Mouse (Mus musculus): ENCODE measurements around the gene Arf3. TPM values are rescaled to one million over a fixed set of nuclear protein-coding genes. Genes with fewer than 3 reads are reported as not detected.

Gene Arf3
- polyA plus RNA-seq, 1 experiment from 2014 or later: 49.3 TPM

DNA sequence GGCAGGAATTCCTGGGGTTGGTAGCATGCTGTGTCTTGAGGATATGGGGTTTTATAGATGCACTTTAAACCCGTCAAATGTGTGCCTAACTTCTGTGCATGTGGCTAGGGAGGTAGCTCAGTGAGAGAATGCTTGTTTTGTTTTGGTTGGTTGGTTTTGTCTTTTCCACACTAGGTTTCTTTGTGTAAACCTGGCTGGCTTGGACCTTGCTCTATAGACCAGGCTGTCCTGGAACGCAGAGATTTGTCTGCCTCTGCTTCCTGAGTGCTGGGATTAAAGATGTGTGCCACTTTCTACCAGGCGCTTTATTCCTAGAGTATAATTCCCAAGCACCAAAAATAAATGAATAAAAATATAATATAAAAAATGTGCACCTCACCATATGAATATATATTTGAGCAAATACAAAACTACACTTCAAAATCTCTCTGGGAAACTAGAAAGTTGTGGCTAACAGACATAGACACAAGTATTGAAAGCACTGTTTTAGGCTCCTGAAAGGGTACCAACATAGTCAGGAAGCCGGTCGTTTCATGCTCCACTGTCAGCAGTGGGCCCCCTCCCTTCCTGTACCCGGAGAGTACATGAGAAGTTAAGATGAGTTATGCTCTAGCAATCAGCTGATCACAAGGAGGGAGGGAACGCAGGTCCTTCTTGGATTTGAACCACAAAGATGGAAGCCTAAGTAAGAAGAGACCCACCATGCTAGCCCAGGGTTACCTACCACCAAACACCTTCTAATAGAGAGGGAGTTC is 33.0 kb downstream of the Arf3 start:
- 0 out of 2 replicates have a peak, but pooled peaks cover 2% of the 10 kb centered on the region for H3K36me3 ChIP-seq
- no peak overlapping the region for H3K4me3 ChIP-seq
- H3K27me3 ChIP-seq: no peaks in the 10 kb centered on the region
- H3K4me2 ChIP-seq: no peak overlapping the region
- no peak overlapping the region for H3K27ac ChIP-seq
- ATAC-seq (ENCODE audit: insufficient number of reproducible peaks, low FRiP score, low TSS enrichment, low read depth): no peak
- H3K4me1 ChIP-seq: peaks cover 26% of the 10 kb centered on the region
- 66% methylated on average over 7 of the region's 7 CpGs for WGBS
- no peaks in the 10 kb centered on the region for H3K9me3 ChIP-seq
- no peak overlapping the region for H3K9ac ChIP-seq

DNA sequence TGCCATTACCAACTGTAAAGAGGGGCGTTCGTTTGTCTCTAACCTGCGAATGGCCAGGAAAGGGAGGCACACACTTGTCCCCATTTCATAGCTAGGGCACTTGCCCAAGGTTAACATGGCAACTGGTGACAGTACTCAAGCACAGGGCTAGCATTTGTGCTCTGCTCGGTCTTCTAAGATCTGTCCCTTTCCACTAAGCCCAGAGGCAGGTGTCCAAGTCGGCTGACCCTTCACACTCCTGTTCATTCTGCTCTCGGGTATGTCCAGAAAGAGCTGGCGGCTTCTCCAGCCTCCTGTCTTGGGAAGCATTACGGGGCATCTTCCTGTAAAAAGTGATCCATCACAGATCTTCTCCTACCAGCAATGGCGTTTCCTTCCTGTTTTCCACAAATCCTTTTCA is 34.6 kb downstream of the Arf3 start:
- ATAC-seq (ENCODE audit: insufficient number of reproducible peaks, low FRiP score, low TSS enrichment, low read depth): no peak
- Histone ChIP-seq H3K27me3 (no peaks in the 10 kb centered on the region), H3K4me3 (peak overlapping the region; percentile 52), H3K4me2 (peak overlapping the region; percentile 95), H3K9ac (peak overlapping the region; percentile 62; the same call in 1 of the 2 replicates), H3K36me3 (no peaks in the 10 kb centered on the region), H3K9me3 (no peaks in the 10 kb centered on the region), H3K4me1 (peaks cover 40% of the 10 kb centered on the region), H3K27ac (no peak overlapping the region)
- 34% methylated on average over 9 of the region's 9 CpGs for WGBS

- peak within 1 kb of the TSS; percentile 95 for H3K4me2 ChIP-seq
- no peaks in the 10 kb centered on the region for H3K9me3 ChIP-seq
- peak within 1 kb of the TSS; percentile 52 for H3K4me3 ChIP-seq
- H3K36me3 ChIP-seq: no peaks in the 10 kb centered on the region
- ATAC-seq (ENCODE audit: insufficient number of reproducible peaks, low FRiP score, low TSS enrichment, low read depth): peak; percentile 82
- peaks cover 43% of the 10 kb centered on the region for H3K4me1 ChIP-seq
- H3K27ac ChIP-seq: peak within 1 kb of the TSS; percentile 70
- H3K27me3 ChIP-seq: no peaks in the 10 kb centered on the region
- peak within 1 kb of the TSS; percentile 62 for H3K9ac ChIP-seq
- under 1% methylated on average over 39 of the region's 39 CpGs for WGBS
These were observed 35.3 kb downstream of the Arf3 start, which contains the start of gene Fkbp11 for GRCm38 (mm10) chr15:98727443-98728321. Gene Fkbp11, minus strand, starts transcription at chr15:98728198.

DNA sequence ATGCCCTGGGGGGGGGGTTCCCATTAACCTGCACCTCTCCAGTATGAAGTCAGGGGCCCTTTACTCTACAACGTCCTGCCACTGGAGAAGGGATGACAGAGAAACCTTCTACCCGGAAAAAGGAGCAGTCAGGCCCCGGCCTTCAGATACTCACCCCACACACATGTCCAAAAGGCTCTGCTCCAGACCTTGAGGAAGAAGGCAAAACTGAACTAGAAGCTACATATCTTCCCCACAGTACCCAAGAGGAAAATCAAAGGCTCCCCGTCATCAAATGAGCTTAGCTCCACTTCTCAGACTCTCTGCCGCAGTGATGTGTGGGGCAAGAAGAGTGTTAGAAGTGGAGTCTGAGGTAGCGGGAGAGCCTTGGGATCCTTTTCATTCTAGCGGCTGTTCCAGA is 36.3 kb downstream of the Arf3 start:
- Histone ChIP-seq H3K9me3 (no peaks in the 10 kb centered on the region), H3K4me1 (peaks cover 48% of the 10 kb centered on the region), H3K4me3 (peak overlapping the region; percentile 52), H3K36me3 (no peaks in the 10 kb centered on the region), H3K27ac (no peak overlapping the region), H3K27me3 (no peaks in the 10 kb centered on the region), H3K9ac (0 out of 2 replicates have a peak overlapping the region, but pooled peaks have one; percentile 62), H3K4me2 (peak overlapping the region; percentile 95)
- no peak for ATAC-seq (ENCODE audit: insufficient number of reproducible peaks, low FRiP score, low TSS enrichment, low read depth)
- 37% methylated on average over 7 of the region's 7 CpGs for WGBS

- no peaks in the 10 kb centered on the region for H3K36me3 ChIP-seq
- no peak overlapping the region for H3K9ac ChIP-seq
- no peaks in the 10 kb centered on the region for H3K9me3 ChIP-seq
- H3K4me3 ChIP-seq: no peak overlapping the region
- no peak for ATAC-seq (ENCODE audit: insufficient number of reproducible peaks, low FRiP score, low TSS enrichment, low read depth)
- peak overlapping the region; percentile 95; the same call in 1 of the 2 replicates for H3K4me2 ChIP-seq
- no peak overlapping the region for H3K27ac ChIP-seq
- H3K27me3 ChIP-seq: no peaks in the 10 kb centered on the region
- peaks cover 48% of the 10 kb centered on the region for H3K4me1 ChIP-seq
- WGBS: 71% methylated on average over 4 of the region's 4 CpGs
These were observed 36.9 kb downstream of the Arf3 start for GRCm38 (mm10) chr15:98726079-98726478.

- Histone ChIP-seq H3K9me3 (no peaks in the 10 kb centered on the region), H3K9ac (no peak overlapping the region), H3K27ac (no peak overlapping the region), H3K4me1 (peaks cover 48% of the 10 kb centered on the region), H3K27me3 (no peaks in the 10 kb centered on the region), H3K36me3 (no peaks in the 10 kb centered on the region), H3K4me2 (no peak overlapping the region), H3K4me3 (no peak overlapping the region)
- WGBS: 28% methylated on average over 19 of the region's 19 CpGs
- ATAC-seq (ENCODE audit: insufficient number of reproducible peaks, low FRiP score, low TSS enrichment, low read depth): no peak
These were observed 38.6 kb downstream of the Arf3 start for GRCm38 (mm10) chr15:98724441-98724840.

DNA sequence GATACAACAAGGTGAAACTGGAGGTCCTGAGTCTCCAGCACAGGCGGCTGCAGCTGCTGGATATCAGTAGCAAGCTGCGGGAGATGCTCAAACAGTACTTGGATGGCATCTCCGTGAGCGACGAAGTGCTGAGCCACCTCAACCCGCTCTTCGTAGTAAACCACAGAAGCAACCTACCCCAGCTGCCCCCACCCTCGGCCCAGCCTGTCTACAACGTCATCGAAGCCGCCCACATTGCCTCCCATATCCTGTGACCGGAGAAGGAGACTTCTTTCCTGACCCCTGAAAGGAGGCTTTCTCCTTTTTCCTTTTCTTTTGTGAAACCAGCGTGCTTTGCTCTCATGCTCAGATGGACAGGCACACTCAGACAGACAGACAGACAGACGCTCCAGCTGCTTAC is 40.2 kb downstream of the Arf3 start:
- H3K9me3 ChIP-seq: no peaks in the 10 kb centered on the region
- H3K4me3 ChIP-seq: no peak overlapping the region
- H3K27ac ChIP-seq: no peak overlapping the region
- no peaks in the 10 kb centered on the region for H3K27me3 ChIP-seq
- H3K36me3 ChIP-seq: no peaks in the 10 kb centered on the region
- H3K4me1 ChIP-seq: peaks cover 42% of the 10 kb centered on the region
- no peak overlapping the region for H3K9ac ChIP-seq
- 60% methylated on average over 14 of the region's 14 CpGs for whole genome bisulfite sequencing
- no peak overlapping the region for H3K4me2 ChIP-seq
- ATAC-seq (ENCODE audit: insufficient number of reproducible peaks, low FRiP score, low TSS enrichment, low read depth): no peak

DNA sequence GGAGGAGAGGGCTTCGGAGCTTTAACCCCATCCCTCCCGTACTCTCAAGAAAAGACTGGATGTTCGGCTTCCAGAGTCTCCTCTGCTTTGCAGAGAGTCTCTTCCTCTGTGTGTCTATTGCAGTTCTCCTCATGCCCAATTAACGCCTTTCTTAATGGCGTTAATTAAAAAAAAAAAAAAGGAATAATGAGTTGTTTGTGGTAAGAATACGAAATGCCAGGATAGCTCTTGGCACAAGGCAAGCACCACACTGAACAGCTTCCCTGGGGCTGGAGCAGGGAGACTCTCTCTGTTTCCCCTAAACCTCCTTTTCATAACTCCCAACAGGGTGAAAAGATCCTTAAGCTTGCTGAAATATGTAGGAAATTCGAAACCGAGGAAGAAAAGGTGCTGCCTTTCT is 40.8 kb downstream of the Arf3 start:
- no peak for ATAC-seq (ENCODE audit: insufficient number of reproducible peaks, low FRiP score, low TSS enrichment, low read depth)
- WGBS: 70% methylated on average over 8 of the region's 8 CpGs
- Histone ChIP-seq H3K4me2 (no peak overlapping the region), H3K4me1 (peaks cover 36% of the 10 kb centered on the region), H3K27me3 (no peaks in the 10 kb centered on the region), H3K27ac (no peak overlapping the region), H3K4me3 (no peak overlapping the region), H3K9me3 (no peaks in the 10 kb centered on the region), H3K36me3 (no peaks in the 10 kb centered on the region), H3K9ac (no peak overlapping the region)

GRCm38 (mm10) chr15:98717301-98717700 is 45.7 kb downstream of the Arf3 start:
- Histone ChIP-seq H3K4me3 (no peak overlapping the region), H3K27ac (no peak overlapping the region), H3K27me3 (no peaks in the 10 kb centered on the region), H3K36me3 (no peaks in the 10 kb centered on the region), H3K4me2 (no peak overlapping the region), H3K9ac (no peak overlapping the region), H3K9me3 (no peaks in the 10 kb centered on the region), H3K4me1 (0 out of 2 replicates have a peak, but pooled peaks cover 1% of the 10 kb centered on the region)
- WGBS: 51% methylated on average over 16 of the region's 16 CpGs
- ATAC-seq (ENCODE audit: insufficient number of reproducible peaks, low FRiP score, low TSS enrichment, low read depth): no peak

GRCm38 (mm10) chr15:98714230-98714652 is 48.8 kb downstream of the Arf3 start:
- WGBS: 68% methylated on average over 5 of the region's 5 CpGs

GRCm38 (mm10) chr15:98710442-98710841 is 52.6 kb downstream of the Arf3 start:
- no peaks in the 10 kb centered on the region for H3K36me3 ChIP-seq
- peaks cover 4% of the 10 kb centered on the region; the same call in 1 of the 2 replicates for H3K27me3 ChIP-seq
- peaks cover 3% of the 10 kb centered on the region; the same call in 1 of the 2 replicates for H3K4me1 ChIP-seq
- 15% methylated on average over 9 of the region's 9 CpGs for WGBS
- no peak for ATAC-seq (ENCODE audit: insufficient number of reproducible peaks, low FRiP score, low TSS enrichment, low read depth)
- H3K4me2 ChIP-seq: no peak overlapping the region
- H3K4me3 ChIP-seq: no peak overlapping the region
- no peak overlapping the region for H3K27ac ChIP-seq
- no peak overlapping the region for H3K9ac ChIP-seq
- no peaks in the 10 kb centered on the region for H3K9me3 ChIP-seq

More at GRCm38 (mm10) chr15:98714230-98714652, 48.8 kb downstream of the Arf3 start:
- no peak for ATAC-seq (ENCODE audit: insufficient number of reproducible peaks, low FRiP score, low TSS enrichment, low read depth)
- no peak overlapping the region for H3K27ac ChIP-seq
- H3K9ac ChIP-seq: no peak overlapping the region
- H3K4me2 ChIP-seq: no peak overlapping the region
- H3K36me3 ChIP-seq: no peaks in the 10 kb centered on the region
- H3K27me3 ChIP-seq: no peaks in the 10 kb centered on the region
- no peaks in the 10 kb centered on the region for H3K4me1 ChIP-seq
- H3K4me3 ChIP-seq: no peak overlapping the region
- H3K9me3 ChIP-seq: no peaks in the 10 kb centered on the region
